Mouse (Mus musculus) heart, adult 2 months (tissue): Measurements from ENCODE around the gene Hoxc6.

ENCODE experiments used
- CTCF ChIP-seq: fragments of 200-600 bp; IDR thresholded peaks from 2 replicates; pipeline ENCODE4 v1.8.1; 2022; ENCODE audit warnings: antibody characterized with exemption, mild to moderate bottlenecking, moderate library complexity
- EP300 ChIP-seq: fragments of 200-500 bp; IDR thresholded peaks from 2 replicates; pipeline ENCODE4 v1.6.1; 2011; ENCODE audit warnings: low read depth, low read length, control low read depth; ENCODE audit not compliant: insufficient read depth

DNA sequence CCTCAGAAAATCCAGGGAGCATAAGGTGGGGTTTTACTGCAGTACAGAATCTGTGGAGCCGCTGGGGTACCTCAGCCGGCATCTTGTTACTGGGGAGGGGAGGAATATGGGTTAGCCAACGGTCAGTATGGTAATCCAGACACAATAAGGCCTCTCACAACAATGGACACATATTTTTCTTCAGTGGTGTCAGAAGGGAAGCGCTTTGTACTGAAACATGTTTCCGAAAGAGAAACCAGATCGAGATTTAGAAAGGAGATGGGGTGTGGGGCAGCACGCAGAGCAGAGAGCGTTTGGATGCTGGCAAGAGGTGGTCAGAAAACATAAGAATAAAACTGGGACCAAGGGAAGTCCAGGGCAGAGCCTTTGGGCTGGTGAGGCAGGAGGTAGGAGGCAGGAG, 32.1 kb downstream of the Hoxc6 start:
- TF ChIP-seq CTCF (no peak), EP300 (no peak)
